Mouse (Mus musculus): ENCODE measurements around the gene Gm17509.

Gm17509 gene

DNA sequence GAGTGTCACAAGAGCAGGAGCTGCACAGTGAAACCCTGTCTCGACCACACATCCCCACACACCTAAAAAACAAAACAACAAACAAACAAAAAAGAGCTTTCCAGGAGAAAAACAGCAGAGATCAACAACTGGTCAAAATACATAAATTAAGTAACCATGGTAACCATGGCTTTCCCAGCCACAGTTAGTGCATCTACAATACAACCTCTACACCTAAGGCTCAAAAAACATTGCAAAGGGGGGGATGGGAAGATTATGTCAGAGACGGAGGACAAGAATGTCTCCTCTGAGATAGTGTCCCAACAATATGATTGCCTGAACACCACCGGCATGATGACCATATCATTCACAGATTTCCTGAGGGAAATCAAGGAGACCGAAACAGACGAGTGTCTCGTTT is 35.5 kb downstream of the Gm17509 start:
- no peak for TF ChIP-seq GATA4 (IDR thresholded peaks at IDR 0.05; ENCODE audit: insufficient replicate concordance, low read length)

DNA sequence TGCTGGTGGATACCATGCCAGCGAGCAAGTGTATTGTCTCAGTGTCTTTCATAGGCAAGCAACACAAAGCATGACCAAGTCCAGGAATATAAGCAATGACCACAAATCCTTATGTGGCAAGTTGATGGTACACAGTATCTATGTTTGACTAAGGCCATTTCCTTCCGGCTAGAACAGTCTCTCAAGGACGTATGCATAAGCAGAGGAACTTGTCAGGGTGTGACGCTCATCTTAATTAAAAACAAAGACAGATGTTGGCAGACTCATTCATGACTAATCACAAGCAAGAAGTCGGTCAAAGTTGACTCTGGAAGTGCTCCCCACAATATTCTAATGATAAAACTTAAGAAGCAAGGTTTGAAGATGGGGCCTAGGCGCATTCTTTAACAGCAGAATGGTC is 37.6 kb downstream of the Gm17509 start:
- no peak for TF ChIP-seq GATA4 (IDR thresholded peaks at IDR 0.05; ENCODE audit: insufficient replicate concordance, low read length)
